Mouse (Mus musculus) G1E (cell line): Measurements from ENCODE around the gene Cdkal1.

Experiments
- CTCF ChIP-seq: IDR thresholded peaks from 2 replicates; pipeline ENCODE4 v1.5.1; 2012; ENCODE audit warnings: low read depth, low read length, inconsistent platforms, mixed read lengths
- GATA1 ChIP-seq: IDR thresholded peaks from 2 replicates; pipeline ENCODE4 v1.6.1; 2012; ENCODE audit warnings: borderline replicate concordance, low read length, inconsistent platforms, mixed read lengths

- TF ChIP-seq CTCF = no peak
- no peak for TF ChIP-seq GATA1
Observed at GRCm38 (mm10) chr13:29627438-29628124, 227.9 kb downstream of the Cdkal1 start.
